Mouse (Mus musculus) CH12.LX (cell line): ENCODE measurements at regions not wholly inside any gene's neighbourhood (a gene's known extent, or its start where the extent isn't known, plus 50 kb on each side); places are given as distances from the start of the nearest gene placed in this dataset.
A peak's percentile ranks its signal among the peaks of the same experiment; 100 is the strongest.

Experiments used
- DNase-seq: peaks from one replicate; pipeline ENCODE4 v3.0.0-alpha.2; 2013; ENCODE audit errors: extremely low read depth
- H3K27ac ChIP-seq: 2 replicates; pipeline ENCODE4 v1.5.1; 2012; ENCODE audit warnings: low read depth, mild to moderate bottlenecking, control low read depth, moderate library complexity; ENCODE audit not compliant: insufficient read depth
- H3K27me3 ChIP-seq: replicated peaks from 2 replicates; pipeline ENCODE3; 2012; ENCODE audit warnings: inconsistent platforms
- H3K36me3 ChIP-seq, 2 experiments: replicated peaks in 1 of 2; 2 replicates each; pipeline versions ENCODE3 to v1.6.1; 2012; ENCODE audit warnings: inconsistent platforms in 1 of 2, low read length in 1 of 2, mild to moderate bottlenecking in 1 of 2, mixed read lengths in 1 of 2, moderate library complexity in 1 of 2; ENCODE audit not compliant: control insufficient read depth in 1 of 2, insufficient read depth in 1 of 2
- H3K4me1 ChIP-seq, 2 experiments: 2 replicates each; pipeline ENCODE4 v1.6.1; 2012; ENCODE audit warnings: inconsistent platforms in 1 of 2, moderate library complexity in 1 of 2; ENCODE audit not compliant: insufficient read depth in 2 of 2, control insufficient read depth in 1 of 2
- H3K4me2 ChIP-seq: 2 replicates; pipeline ENCODE4 v1.6.1; 2012; ENCODE audit warnings: low read depth, mild to moderate bottlenecking, control low read depth; ENCODE audit not compliant: poor library complexity, insufficient read depth, severe bottlenecking
- H3K4me3 ChIP-seq, 3 experiments: fragments of 150-350 bp in 1 of 3; sonication (generic) in 1 of 3; replicated peaks in 1 of 3; 2 replicates each; pipeline versions ENCODE3 to v1.5.1; 2011 to 2012; ENCODE audit warnings: low read depth in 2 of 3, low read length in 2 of 3, mild to moderate bottlenecking in 2 of 3, moderate library complexity in 2 of 3, control low read depth in 1 of 3, improper control_type of control experiment in 1 of 3, inconsistent platforms in 1 of 3, mixed read lengths in 1 of 3; ENCODE audit not compliant: poor library complexity in 1 of 3
- H3K79me2 ChIP-seq: replicated peaks from 2 replicates; pipeline ENCODE4 v1.6.1; 2012; ENCODE audit warnings: mild to moderate bottlenecking, moderate library complexity; ENCODE audit not compliant: control insufficient read depth, poor library complexity, insufficient read depth, severe bottlenecking; ENCODE audit errors: extremely low read depth
- H3K9ac ChIP-seq: 2 replicates; pipeline ENCODE4 v1.6.1; 2012; ENCODE audit warnings: low read depth, mild to moderate bottlenecking, control low read depth, moderate library complexity; ENCODE audit not compliant: insufficient read depth
- H3K9me3 ChIP-seq: replicated peaks from 2 replicates; pipeline ENCODE3; 2012; ENCODE audit warnings: low read length, inconsistent platforms, mixed read lengths
- BHLHE40 ChIP-seq: IDR thresholded peaks from 2 replicates; pipeline ENCODE4 v1.6.1; 2011; ENCODE audit warnings: mild to moderate bottlenecking, low read depth, low read length, improper control_type of control experiment
- CHD1 ChIP-seq: IDR thresholded peaks from 2 replicates; pipeline ENCODE4 v1.6.1; 2012; ENCODE audit warnings: low read depth, low read length, improper control_type of control experiment, inconsistent platforms
- CHD2 ChIP-seq: IDR thresholded peaks from 2 replicates; pipeline ENCODE4 v1.6.1; 2011; ENCODE audit warnings: low read length, improper control_type of control experiment
- E2F4 ChIP-seq: IDR thresholded peaks from 2 replicates; pipeline ENCODE4 v1.6.1; 2011; ENCODE audit warnings: low read depth, low read length, improper control_type of control experiment; ENCODE audit not compliant: insufficient replicate concordance
- ELF1 ChIP-seq: IDR thresholded peaks from 2 replicates; pipeline ENCODE4 v1.6.1; 2014; ENCODE audit warnings: low read depth, mild to moderate bottlenecking, inconsistent platforms, low read length, improper control_type of control experiment
- EP300 ChIP-seq: IDR thresholded peaks from 2 replicates; pipeline ENCODE4 v1.6.1; 2011; ENCODE audit warnings: low read length, improper control_type of control experiment
- GABPA ChIP-seq: IDR thresholded peaks from 2 replicates; pipeline ENCODE4 v1.6.1; 2012; ENCODE audit warnings: low read depth, low read length, improper control_type of control experiment, inconsistent platforms; ENCODE audit not compliant: insufficient replicate concordance
- IRF4 ChIP-seq: IDR thresholded peaks from 2 replicates; pipeline ENCODE4 v1.6.1; 2014; ENCODE audit warnings: low read depth, mild to moderate bottlenecking, inconsistent platforms, low read length, improper control_type of control experiment
- JUN ChIP-seq: IDR thresholded peaks from 2 replicates; pipeline ENCODE4 v1.6.1; 2011; ENCODE audit warnings: low read depth, mild to moderate bottlenecking, low read length, improper control_type of control experiment, moderate library complexity; ENCODE audit not compliant: insufficient read depth
- JUND ChIP-seq: conservative IDR thresholded peaks from 2 replicates; pipeline ENCODE4 v1.6.1; 2011; ENCODE audit warnings: low read depth, low read length, improper control_type of control experiment
- MAFK ChIP-seq: IDR thresholded peaks from 2 replicates; pipeline ENCODE4 v1.6.1; 2011; ENCODE audit warnings: low read length, improper control_type of control experiment; ENCODE audit not compliant: insufficient replicate concordance
- MAZ ChIP-seq: IDR thresholded peaks from 2 replicates; pipeline ENCODE4 v1.6.1; 2012; ENCODE audit warnings: low read depth, mild to moderate bottlenecking, inconsistent platforms, low read length, improper control_type of control experiment, moderate library complexity
- MEF2A ChIP-seq: IDR thresholded peaks from 2 replicates; pipeline ENCODE4 v1.6.1; 2014; ENCODE audit warnings: low read depth, mild to moderate bottlenecking, inconsistent platforms, low read length, improper control_type of control experiment, borderline replicate concordance
- MYC ChIP-seq: IDR thresholded peaks from 2 replicates; pipeline ENCODE4 v1.6.1; 2011; ENCODE audit warnings: low read depth, mild to moderate bottlenecking, improper control_type of control experiment, low read length
- NELFE ChIP-seq: IDR thresholded peaks from 2 replicates; pipeline ENCODE4 v1.6.1; 2011; ENCODE audit warnings: low read depth, low read length, improper control_type of control experiment
- NRF1 ChIP-seq: IDR thresholded peaks from 2 replicates; pipeline ENCODE4 v1.6.1; 2014; ENCODE audit warnings: low read depth, mild to moderate bottlenecking, inconsistent platforms, low read length, improper control_type of control experiment, moderate library complexity
- PAX5 ChIP-seq: IDR thresholded peaks from 2 replicates; pipeline ENCODE4 v1.6.1; 2012; ENCODE audit warnings: low read length, inconsistent platforms, mixed read lengths
- POLR2A ChIP-seq: IDR thresholded peaks from 2 replicates; pipeline ENCODE4 v1.6.1; 2011; ENCODE audit warnings: low read depth, mild to moderate bottlenecking, improper control_type of control experiment, low read length
- POLR2AphosphoS2 ChIP-seq: IDR thresholded peaks from 2 replicates; pipeline ENCODE4 v1.6.1; 2011; ENCODE audit warnings: low read depth, low read length, improper control_type of control experiment
- RCOR1 ChIP-seq: conservative IDR thresholded peaks from 2 replicates; pipeline ENCODE4 v1.6.1; 2012; ENCODE audit warnings: low read depth, mild to moderate bottlenecking, inconsistent platforms, low read length, improper control_type of control experiment
- TBP ChIP-seq: conservative IDR thresholded peaks from 2 replicates; pipeline ENCODE4 v1.6.1; 2011; ENCODE audit warnings: low read depth, low read length, improper control_type of control experiment
- TCF12 ChIP-seq: IDR thresholded peaks from 2 replicates; pipeline ENCODE4 v1.6.1; 2014; ENCODE audit warnings: low read depth, mild to moderate bottlenecking, inconsistent platforms, low read length, improper control_type of control experiment
- UBTF ChIP-seq: IDR thresholded peaks from 2 replicates; pipeline ENCODE4 v1.6.1; 2012; ENCODE audit warnings: low read depth, mild to moderate bottlenecking, inconsistent platforms, low read length, improper control_type of control experiment, moderate library complexity
- USF1 ChIP-seq: IDR thresholded peaks from 2 replicates; pipeline ENCODE4 v1.6.1; 2014; ENCODE audit warnings: low read depth, mild to moderate bottlenecking, inconsistent platforms, low read length, improper control_type of control experiment
- ZMIZ1 ChIP-seq: IDR thresholded peaks from 2 replicates; pipeline ENCODE4 v1.6.1; 2012; ENCODE audit warnings: low read depth, mild to moderate bottlenecking, inconsistent platforms, low read length, improper control_type of control experiment
- ZNF384 ChIP-seq: IDR thresholded peaks from 2 replicates; pipeline ENCODE4 v1.6.1; 2012; ENCODE audit warnings: low read depth, low read length, improper control_type of control experiment, inconsistent platforms
- dilution Hi-C: fragments of 300-500 bp; cut with MboI; formaldehyde crosslinking; loops from 2 replicates; pipeline ENCODE4 v1.14.3; 2020; ENCODE audit warnings: low sequenced_read_pairs; ENCODE audit not compliant: extremely low pct_unique_long_range_greater_than_20kb, extremely low pct_ligation_motif_present
- in situ Hi-C: fragments of 300-500 bp; cut with MboI; formaldehyde crosslinking; loops from 3 replicates; pipeline ENCODE4 v1.14.3; 2019; ENCODE audit warnings: low sequenced_read_pairs, low pct_ligation_motif_present, low pct_unique_long_range_greater_than_20kb, mixed read lengths

- peaks cover 53% of the 10 kb centered on the region for H3K9me3 ChIP-seq
- dilution Hi-C loops = no loop called here
- H3K4me3 ChIP-seq = no peak overlapping the region
- no peaks in the 10 kb centered on the region for H3K4me1 ChIP-seq
- TF ChIP-seq NRF1 = no peak
- no peak for TF ChIP-seq NELFE
- no peak for TF ChIP-seq UBTF
- no peak for TF ChIP-seq GABPA
- no peak for TF ChIP-seq PAX5
- TF ChIP-seq, all 38 proteins: peak for 0
- DNase-seq = no peak
- Histone ChIP-seq H3K4me2 (no peak overlapping the region), H3K36me3 (no peaks in the 10 kb centered on the region), H3K27ac (no peak overlapping the region), H3K27me3 (no peaks in the 10 kb centered on the region), H3K79me2 (no peaks in the 10 kb centered on the region), H3K9ac (no peak overlapping the region)
- in situ Hi-C loops = no loop called here
Measured at GRCm38 (mm10) chr1:122393660-122394355, 826.0 kb upstream of the Ddx18 start.

DNA sequence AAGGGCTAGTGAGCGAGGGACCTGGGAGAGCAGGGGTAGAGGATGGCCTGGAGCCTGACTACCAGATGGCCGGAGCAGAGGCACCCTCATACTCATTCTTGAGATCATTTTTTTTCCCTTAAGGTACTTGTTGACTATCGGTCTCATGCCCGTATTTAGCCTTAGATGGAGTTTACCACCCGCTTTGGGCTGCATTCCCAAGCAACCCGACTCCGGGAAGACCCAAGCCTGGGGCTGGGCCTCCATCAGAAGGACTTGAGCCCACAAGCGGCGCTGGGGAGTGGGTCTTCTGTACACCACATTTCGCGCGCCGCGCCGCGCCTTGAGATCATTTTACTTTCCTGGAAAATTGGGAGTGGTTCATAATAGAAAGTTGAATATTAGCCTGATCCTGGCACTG, 789.2 kb upstream of the Ddx18 start:
- in situ Hi-C loops (no loop called here), dilution Hi-C loops (no loop called here)
- Histone ChIP-seq H3K4me3 (no peak overlapping the region), H3K79me2 (no peaks in the 10 kb centered on the region), H3K9ac (no peak overlapping the region), H3K4me2 (no peak overlapping the region), H3K36me3 (no peaks in the 10 kb centered on the region), H3K4me1 (no peaks in the 10 kb centered on the region), H3K27me3 (no peaks in the 10 kb centered on the region), H3K9me3 (peaks cover 43% of the 10 kb centered on the region), H3K27ac (no peak overlapping the region)
- DNase-seq = peak; percentile 100
- TF ChIP-seq MAFK (no peak), USF1 (no peak), CHD2 (no peak), NELFE (no peak), ELF1 (no peak), JUND (no peak), TBP (no peak), UBTF (no peak)

- DNase-seq = no peak
- dilution Hi-C loops (no loop called here), in situ Hi-C loops (no loop called here)
- TF ChIP-seq EP300 (no peak), BHLHE40 (no peak), IRF4 (no peak), ZNF384 (no peak), MAFK (no peak), TBP (no peak), POLR2A (no peak), MEF2A (no peak), NRF1 (no peak), ZMIZ1 (no peak), CHD2 (no peak), MYC (no peak), RCOR1 (no peak), JUN (no peak), TCF12 (no peak), CHD1 (no peak), POLR2AphosphoS2 (no peak), E2F4 (no peak), MAZ (no peak)
- Histone ChIP-seq H3K4me2 (no peak overlapping the region), H3K27me3 (no peaks in the 10 kb centered on the region), H3K36me3 (no peaks in the 10 kb centered on the region), H3K9me3 (peaks cover 30% of the 10 kb centered on the region), H3K4me3 (no peak overlapping the region), H3K27ac (no peak overlapping the region), H3K4me1 (no peaks in the 10 kb centered on the region), H3K9ac (no peak overlapping the region), H3K79me2 (no peaks in the 10 kb centered on the region)
Measured at GRCm38 (mm10) chr1:122351530-122351929, 783.7 kb upstream of the Ddx18 start.
